Mouse (Mus musculus): ENCODE results near the gene Ccdc113.

Ccdc113 gene

DNA sequence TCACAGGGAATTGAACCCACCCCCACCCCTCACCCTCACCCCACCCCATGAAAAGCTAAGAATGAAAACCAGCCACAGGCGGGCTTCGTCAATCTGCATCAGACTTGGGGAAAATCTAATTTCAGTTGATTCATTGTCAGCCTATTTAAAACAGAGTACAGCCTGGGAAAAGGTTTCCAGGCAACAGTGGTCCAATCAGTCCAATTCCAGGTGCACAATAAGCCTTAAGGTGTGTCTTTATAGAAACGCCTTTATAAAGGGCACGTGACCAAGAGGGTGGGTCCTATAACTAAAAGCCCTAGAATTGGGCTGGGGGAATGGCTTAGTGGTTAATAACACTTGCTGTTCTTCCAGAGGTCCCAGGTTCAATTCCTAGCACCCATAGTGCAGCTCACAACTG, 1.7 kb upstream of the Ccdc113 start:
- DNase-seq (ENCODE audit: extremely low read depth, low read depth, low spot score): no peak

DNA sequence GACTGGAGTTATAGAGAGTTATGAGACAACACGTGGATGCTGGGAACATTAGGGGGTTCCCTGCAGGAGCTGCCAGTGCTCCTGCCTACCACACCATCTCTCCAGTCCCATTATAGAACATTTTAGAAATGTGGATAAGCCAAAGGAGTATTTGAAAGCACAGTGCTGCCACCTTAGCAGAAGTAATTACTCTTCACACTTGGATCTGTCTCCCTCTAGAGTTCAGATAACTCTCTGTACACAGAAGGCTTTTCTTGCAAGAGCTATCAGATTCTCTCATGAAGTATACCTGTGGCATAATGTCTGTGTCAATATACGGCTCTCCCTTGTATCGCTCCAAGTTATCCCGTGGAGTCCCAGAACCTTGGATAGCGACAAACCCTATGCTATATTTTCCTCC, 5.6 kb downstream of the Ccdc113 start:
- DNase-seq (ENCODE audit: extremely low read depth, low read depth, low spot score): no peak

DNA sequence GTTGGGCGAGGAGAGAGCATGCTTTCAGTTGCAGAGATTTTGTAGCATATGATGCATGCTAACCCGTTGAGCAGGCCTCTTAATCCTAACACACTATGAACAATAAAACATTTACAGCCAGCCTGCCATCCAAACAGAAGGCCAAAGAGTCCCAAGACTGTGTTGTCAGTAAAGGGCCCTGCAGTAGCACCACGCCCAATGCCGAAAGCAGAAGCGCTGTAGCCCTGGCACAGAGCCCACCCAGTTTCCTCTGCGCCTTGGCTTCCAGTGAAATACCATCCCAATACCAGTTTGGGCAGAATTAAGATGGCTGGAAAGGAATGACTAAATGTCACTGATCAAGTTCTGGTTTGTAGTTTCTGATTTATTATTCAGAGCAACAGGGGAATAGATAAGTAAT, 8.3 kb downstream of the Ccdc113 start:
- DNase-seq (ENCODE audit: extremely low read depth, low read depth, low spot score): no peak

DNA sequence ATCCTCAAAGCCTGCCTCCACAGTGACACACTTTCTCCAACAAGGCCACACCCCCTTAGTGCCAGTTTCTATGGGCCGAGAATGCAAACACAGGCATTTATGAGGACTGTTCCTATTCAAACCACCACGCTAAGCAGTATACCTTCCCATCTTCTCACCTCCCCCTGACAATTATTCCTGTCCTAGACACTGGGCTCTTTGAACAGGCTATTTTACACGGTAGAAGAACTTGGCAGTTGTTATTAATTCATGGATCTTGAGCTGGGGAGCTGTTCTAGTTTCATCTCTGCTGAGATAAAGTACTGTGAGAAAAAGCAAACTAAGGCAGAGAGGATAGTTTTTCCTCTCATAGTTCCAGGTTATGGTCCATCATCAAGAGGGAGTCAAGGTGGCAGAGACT, 9.2 kb downstream of the Ccdc113 start:
- DNase-seq (ENCODE audit: extremely low read depth, low read depth, low spot score): no peak

DNA sequence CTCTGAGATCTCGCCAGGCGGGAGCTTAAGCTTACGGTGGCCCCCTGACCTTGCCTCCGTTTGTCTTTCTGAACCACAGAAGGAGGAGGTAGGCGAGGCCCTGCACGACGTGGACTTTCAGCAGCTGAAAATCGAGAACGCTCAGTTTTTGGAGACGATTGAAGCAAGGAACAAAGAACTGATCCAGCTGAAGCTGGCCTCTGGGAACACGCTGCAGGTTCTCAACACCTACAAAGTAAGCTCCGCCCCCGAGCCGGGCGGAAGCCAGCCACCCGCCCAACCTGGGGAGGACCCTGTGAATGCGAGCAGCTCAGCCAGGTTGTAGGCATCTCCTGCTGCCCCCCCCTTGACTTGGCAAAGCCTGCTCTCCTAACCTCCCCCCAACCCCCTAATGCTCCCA, 11.9 kb downstream of the Ccdc113 start:
- no peak for DNase-seq (ENCODE audit: extremely low read depth, low read depth, low spot score)

DNA sequence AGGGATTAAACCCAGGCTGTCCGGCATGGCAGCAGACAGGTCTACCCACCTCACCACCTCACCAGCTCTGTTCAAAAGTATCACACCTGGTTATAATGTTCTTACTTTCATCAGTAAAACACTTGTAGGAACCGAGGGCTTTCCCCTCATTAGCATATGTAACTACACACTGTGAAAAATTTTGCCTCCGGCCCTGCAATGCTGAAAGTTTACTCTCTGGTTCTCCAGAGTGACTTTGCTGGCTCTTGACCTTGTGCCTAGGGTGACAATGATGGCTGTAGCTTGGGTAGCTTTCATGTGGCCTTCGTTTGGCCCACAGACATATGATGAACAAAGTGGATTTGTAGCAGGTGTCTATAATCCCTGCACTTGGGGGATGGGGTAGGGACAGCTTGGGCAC, 13.1 kb downstream of the Ccdc113 start:
- DNase-seq (ENCODE audit: extremely low read depth, low read depth, low spot score): no peak

DNA sequence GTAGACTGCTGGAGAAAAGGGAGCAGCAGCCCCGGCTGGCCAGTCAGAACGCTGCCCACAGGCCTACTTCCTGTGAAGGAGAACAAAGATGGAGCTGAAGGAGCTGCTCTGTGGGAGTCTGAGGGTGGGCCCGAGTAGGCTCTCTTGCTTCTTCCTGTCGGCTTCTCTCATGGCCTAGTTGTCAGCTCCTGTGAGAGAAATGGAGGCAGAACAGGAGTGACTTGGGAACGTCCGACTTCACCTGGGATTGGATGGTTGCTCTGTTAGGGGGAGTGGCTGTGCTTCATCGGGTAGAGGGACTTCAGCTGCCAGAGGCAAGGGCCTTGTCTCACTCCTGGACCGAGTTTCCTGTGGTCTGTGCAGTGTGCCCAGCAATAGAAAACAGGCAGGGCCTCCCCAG, 14.0 kb downstream of the Ccdc113 start:
- DNase-seq (ENCODE audit: extremely low read depth, low read depth, low spot score): no peak

DNA sequence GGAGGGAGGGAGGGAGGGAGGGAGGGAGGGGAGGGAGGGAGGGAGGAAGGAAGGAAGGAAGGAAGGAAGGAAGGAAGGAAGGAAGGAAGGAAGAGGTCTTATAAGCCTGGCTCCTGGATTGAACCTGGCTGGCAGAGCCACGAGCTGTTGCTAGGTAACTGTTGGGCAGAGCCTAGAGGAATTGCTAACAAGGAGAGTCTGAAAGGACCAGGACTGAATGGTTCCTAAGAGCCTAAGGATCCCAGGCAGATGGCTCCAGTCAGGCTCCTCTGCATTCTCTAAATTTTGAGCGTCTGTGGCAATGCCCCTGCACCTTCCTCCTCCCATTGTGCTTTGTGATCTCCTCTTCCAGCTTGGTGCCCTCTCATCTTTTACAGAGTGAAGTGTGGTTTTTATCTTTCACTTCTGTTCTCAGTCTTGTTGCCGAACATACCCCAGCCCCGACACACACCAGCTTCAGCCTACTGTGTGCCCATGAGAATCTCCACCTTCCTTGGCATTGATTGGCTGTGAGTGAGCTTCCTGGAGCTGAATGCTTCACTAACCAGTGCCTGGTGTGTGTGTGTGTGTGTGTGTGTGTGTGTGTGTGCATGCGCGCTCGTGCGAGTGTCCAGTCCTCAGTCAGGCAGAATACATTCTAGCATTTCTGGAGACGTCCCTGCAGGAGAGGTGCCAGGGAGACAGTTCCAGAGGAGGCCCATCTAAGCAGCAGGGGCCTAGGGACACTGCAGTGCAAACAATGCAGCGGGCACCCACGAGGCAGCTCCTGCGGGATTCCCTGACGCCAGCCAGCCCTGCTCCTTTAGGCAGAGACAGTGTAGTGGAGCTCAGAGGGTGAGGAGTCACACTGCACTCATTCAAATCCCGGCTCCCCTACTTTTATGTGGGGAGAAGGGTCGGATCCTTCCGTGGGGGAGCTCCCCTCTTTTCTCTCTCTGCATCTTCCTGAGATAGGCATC, 16.3 kb downstream of the Ccdc113 start:
- DNase-seq (ENCODE audit: extremely low read depth, low read depth, low spot score): no peak

DNA sequence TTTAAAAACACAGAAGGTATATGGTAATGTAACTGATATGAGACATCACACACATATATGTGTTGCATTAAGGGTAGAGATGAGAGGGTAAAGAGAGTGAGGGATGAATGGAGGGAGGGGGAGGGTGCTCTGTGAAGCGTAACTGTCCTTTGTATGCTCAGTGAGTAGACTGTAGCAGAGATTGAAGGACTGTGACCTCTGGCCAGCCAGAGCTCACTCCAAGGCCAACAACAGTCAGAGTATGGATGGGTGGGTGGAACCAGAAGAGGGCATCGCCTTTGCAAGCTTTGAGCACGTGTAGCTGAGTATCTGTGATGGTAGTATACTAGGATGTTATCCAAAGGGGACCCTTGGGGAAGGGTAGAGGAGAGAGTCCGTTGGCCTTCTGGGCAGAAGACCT, 17.7 kb downstream of the Ccdc113 start:
- no peak for DNase-seq (ENCODE audit: extremely low read depth, low read depth, low spot score)

DNA sequence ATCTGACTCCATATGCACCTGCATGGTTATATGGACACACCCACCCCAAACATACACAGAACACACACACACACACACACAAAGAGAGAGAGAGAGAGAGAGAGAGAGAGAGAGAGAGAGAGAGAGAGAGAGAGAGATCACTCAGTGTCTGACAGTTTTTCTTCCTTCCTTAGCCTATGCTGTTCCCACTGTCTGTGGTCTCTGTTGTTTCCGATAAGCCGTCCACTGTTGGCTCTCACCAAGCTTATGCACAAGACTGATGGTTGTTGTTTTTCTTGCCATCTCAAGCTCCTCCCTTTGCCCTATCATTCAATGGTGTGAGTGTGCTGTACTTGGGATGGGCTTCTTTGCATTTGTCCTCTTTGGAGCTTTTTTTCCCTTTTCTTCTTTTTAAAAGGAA, 22.1 kb downstream of the Ccdc113 start:
- no peak for DNase-seq (ENCODE audit: extremely low read depth, low read depth, low spot score)

DNA sequence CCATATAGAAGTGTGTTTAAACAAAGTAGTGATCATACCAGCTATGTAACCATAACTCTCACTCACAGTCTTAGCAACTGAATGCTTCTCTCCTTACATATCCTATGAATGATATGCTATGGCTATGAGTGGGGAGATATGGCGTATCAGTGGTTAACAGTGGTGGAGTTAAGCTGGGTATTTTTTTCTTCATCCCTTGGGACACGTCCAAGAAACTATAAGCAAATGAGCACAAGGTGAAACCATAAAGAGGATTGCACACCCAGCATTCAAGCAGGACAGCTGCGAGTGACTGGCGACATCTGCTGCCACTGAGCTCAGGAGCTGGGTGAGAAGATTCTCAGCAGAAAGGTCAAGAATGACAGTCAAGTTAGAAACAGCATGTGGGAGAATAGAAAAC, 32.3 kb downstream of the Ccdc113 start:
- no peak for DNase-seq (ENCODE audit: extremely low read depth, low read depth, low spot score)

DNA sequence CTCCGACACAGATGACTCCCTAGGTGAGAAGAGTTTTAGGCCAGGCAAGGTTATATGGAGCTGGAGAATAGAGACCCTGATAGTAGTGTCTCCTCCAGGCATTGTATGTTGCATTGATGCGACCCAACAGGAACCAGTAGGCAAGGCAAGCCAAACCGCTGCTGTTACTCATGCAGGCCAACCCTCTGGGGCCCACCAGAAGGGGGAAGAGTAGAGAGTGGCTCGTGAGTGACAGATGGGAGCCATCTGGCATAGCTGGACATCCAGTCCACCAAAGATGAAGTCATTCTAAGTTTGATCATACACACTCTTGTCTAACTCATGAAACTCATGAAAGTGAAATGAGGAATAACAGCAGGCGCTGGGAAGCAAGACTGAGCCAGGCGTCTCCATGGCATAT, 32.9 kb downstream of the Ccdc113 start:
- no peak for DNase-seq (ENCODE audit: extremely low read depth, low read depth, low spot score)

DNA sequence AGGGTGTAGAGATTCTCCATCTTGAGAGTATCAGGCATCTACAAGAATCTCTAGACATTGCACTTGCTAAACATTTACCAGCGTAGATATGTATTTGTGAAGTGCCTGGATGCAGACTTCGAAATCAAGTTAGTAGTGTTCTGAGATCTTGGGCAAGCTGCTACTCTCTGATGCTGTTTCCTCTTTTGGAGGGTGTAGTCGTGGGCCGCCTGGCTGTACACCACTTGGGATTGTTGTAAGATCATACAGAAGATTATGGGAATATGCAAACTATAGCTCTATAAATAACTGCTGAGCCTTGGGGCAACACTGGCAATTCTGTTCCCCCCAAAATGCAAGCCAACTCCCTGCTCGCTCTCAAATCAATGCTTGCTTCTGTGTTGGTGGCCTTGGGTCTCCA, 39.3 kb downstream of the Ccdc113 start:
- DNase-seq (ENCODE audit: extremely low read depth, low read depth, low spot score): no peak

DNA sequence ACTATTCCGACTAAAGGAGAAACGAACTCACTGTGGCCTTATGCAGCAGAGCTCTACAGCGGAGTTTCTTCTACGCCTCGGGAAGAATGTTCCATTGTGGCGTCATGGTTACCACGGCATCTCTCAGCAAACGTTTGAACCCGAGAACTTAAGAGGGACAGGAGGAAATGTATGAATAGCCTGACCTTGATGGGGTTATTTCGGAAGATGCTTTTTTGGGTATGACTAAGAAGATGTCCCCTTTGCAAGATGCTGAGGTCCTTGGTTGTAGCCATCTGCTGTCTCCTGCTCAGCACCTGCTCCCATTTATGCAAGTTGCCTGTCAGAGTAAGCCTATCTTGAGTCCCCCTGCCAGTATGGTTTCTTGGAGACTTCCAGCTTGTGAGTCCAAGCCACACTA, 42.4 kb downstream of the Ccdc113 start, which contains the start of gene Prss54:
Gene Prss54 (minus strand): TSS at position 101 of the 400 bp plus-strand sequence.
- no peak for DNase-seq (ENCODE audit: extremely low read depth, low read depth, low spot score)

DNA sequence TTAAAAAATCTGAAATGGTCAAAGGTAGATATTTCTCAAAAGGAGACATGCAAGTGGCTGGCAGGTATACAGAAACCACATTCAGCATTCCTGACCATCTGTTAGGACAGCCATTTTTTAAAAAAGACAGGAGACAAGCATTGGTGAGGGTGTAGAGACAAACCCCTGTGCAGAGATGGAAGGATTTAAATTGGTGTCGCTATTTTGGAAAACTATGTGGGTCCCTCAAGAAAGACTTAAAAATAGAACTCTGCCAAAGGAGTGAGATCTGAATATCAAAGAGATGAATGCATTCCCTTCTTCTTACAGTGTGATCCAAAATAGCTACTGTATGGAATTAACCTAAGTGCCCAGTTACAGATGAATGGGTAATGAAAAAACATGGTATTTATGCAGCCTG, 53.5 kb downstream of the Ccdc113 start:
- DNase-seq (ENCODE audit: extremely low read depth, low read depth, low spot score): no peak

DNA sequence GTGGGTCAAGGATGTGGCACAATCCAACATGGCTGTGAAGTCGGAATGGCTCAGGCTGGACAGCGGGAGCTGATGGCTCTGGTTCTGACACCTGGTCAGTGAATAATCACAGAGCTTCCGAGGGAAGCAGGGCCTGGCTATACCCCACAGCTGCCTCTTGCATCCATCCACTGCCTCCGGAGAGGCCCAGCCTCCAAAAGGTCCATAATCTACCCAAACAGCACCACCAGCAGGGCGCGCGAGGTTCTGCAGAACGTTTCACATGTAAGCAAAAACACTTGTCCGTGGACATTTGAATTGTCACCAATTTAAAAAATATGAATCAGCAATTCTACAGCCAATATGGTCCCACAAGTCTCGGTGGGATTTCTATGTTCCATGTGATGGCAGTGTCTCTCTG, 55.4 kb downstream of the Ccdc113 start:
- no peak for DNase-seq (ENCODE audit: extremely low read depth, low read depth, low spot score)

DNA sequence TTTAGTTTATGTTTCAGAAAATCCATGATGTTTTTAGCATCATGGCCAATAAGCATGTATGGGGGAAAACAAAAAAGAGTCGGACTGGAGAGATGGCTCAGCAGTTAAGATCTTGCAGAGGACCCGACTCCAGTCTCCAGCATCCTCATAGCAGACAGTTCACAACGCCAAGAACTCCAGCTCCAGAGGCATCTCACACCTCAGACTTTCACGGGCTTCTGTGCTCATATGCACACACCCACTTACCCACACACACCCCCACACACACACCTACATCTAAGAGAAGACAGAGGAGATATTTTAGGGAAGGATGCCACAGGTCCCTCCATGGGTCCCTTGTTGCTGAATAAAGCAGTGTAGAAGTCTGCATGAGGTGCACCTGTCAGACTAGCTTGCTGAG, 56.7 kb downstream of the Ccdc113 start:
- no peak for DNase-seq (ENCODE audit: extremely low read depth, low read depth, low spot score)

DNA sequence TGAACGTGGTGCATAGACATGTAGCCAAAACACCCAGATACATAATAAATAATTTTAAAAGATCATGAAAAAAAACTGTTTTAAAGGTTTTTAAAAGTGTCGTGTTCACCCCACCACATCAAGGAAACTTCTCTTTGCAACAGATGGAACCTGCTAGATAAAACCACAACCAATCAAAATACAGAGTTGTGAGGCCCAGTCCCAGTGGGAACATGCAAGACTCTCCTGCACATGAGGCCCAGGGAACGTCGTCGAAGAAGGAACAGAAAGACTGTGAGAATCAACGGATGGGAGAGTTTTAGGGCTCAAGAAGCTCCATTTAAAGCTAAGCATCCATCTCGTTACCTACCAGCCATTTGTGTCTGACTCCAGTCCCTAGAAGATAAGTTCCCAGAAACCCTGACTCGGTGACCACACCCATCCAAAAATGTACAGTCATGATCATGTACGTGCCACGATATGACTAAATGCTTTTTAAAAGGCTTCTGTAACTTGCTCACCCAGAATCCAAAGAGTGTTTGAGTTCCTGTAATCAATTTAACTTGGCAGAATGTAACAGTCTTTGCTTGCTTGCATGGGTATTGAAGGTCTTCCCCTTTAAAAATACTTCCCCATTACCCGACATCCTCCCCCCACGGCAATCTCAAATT, 58.4 kb downstream of the Ccdc113 start:
- no peak for DNase-seq (ENCODE audit: extremely low read depth, low read depth, low spot score)

DNA sequence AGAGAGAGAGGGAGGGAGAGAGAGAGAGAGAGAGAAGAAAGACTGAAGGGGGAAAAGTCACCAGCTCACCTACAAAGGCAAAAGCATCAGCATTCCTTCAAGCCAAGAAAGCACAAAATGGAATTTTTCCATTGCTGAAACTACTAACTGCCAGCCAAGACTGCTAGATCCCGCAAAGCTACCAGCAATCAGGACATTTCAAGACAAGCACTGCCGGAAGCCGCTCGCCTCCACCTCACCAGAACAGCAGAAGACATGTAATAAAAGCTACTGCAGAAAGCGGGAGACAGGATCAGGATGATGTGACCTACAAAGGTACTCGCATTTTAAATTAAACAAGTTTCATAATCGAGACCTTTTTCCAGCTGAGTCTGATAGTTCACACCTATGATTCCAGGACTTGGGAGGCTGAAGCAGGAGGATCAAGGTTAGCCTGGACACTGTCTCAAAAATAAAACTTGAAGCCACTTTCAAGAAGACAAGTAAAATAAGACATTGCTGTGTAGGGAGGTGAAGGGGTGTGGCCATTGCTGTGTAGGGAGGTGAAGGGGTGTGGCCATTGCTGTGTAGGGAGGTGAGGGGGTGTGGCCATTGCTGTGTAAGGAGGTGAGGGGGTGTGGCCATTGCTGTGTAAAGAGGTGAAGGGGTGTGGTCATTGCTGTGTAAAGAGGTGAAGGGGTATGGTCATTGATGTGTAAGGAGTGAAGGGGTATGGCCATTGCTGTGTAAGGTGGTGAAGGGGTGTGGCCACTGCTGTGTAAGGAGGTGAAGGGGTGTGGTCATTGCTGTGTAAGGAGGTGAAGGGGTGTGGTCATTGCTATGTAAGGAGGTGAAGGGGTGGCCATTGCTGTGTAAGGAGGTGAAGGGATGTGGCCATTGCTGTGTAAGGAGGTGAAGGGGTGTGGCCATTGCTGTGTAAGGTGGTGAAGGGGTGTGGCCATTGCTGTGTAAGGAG, 59.8 kb downstream of the Ccdc113 start:
- no peak for DNase-seq (ENCODE audit: extremely low read depth, low read depth, low spot score)

DNA sequence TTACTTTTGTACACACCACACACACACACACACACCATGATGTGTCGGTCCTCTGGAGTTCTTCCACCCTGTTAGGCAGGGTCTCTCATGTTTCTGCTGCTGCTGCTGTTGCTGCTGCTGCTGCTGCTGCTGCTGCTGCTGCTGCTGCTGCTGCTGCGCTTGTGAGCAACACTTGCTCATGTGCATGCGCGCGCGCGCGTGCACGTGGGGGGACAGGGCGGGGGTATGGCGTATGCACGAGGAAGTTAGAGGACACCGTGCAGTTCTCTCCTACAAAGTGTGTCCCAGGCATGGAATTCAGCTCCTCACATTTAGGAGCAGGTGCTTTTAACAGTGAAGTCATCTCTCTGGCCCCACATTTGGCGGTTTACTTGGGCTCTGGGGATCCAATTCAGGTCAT, 61.2 kb downstream of the Ccdc113 start:
- no peak for DNase-seq (ENCODE audit: extremely low read depth, low read depth, low spot score)

DNA sequence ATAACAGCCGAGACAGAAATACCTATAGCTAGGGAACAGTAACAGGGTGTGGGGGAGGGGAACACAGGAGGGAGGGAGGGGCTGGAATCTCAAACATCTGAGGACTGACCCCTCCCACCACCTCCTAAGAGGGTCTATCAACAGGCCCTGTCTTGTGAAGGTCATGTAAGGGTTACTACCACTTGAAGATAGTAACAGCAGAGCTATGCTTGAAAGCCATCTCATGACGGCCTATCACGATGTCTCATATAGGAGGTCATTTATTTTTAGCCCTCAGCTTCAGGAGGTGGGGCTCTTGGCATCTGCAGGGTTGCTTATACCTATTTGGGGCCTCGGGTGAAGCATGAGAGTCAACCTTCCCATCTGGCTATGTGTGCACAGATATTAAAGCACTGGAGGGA, 63.0 kb downstream of the Ccdc113 start:
- DNase-seq (ENCODE audit: extremely low read depth, low read depth, low spot score): no peak

Measured in fat pad, adult 2 months (tissue).